Mouse (Mus musculus): ENCODE results near the gene Igfals.

The Igfals gene

GRCm38 (mm10) chr17:24861785-24862184 lies 4.0 kb upstream of the Igfals start:
- DNase-seq (ENCODE audit: low read depth, low spot score) = no peak

- DNase-seq (ENCODE audit: low read depth, low spot score) = no peak
Measured at GRCm38 (mm10) chr17:24867914-24868313, 2.1 kb downstream of the Igfals start.

- DNase-seq (ENCODE audit: low read depth, low spot score) = no peak
Measured at GRCm38 (mm10) chr17:24873695-24874404, 8.1 kb downstream of the Igfals start.

- no peak for DNase-seq (ENCODE audit: low read depth, low spot score)
Measured at GRCm38 (mm10) chr17:24874405-24874745, 8.6 kb downstream of the Igfals start.

- DNase-seq (ENCODE audit: low read depth, low spot score) = no peak
Measured at GRCm38 (mm10) chr17:24874989-24875388, 9.2 kb downstream of the Igfals start.

- DNase-seq (ENCODE audit: low read depth, low spot score) = no peak
Measured at GRCm38 (mm10) chr17:24877336-24878116, 11.7 kb downstream of the Igfals start.

- no peak for DNase-seq (ENCODE audit: low read depth, low spot score)
Measured at GRCm38 (mm10) chr17:24878117-24878397, 12.3 kb downstream of the Igfals start.

- no peak for DNase-seq (ENCODE audit: low read depth, low spot score)
Measured at GRCm38 (mm10) chr17:24878531-24878930, 12.7 kb downstream of the Igfals start.

- no peak for DNase-seq (ENCODE audit: low read depth, low spot score)
Measured at GRCm38 (mm10) chr17:24881738-24882440, 16.1 kb downstream of the Igfals start.

GRCm38 (mm10) chr17:24884391-24884790 lies 18.6 kb downstream of the Igfals start:
- DNase-seq (ENCODE audit: low read depth, low spot score) = no peak

GRCm38 (mm10) chr17:24885356-24886133 lies 19.7 kb downstream of the Igfals start:
- DNase-seq (ENCODE audit: low read depth, low spot score) = no peak

GRCm38 (mm10) chr17:24886134-24886931 lies 20.5 kb downstream of the Igfals start, which contains the start of the genes Nubp2 and Spsb3:
TSS of gene Nubp2 (minus strand) at chr17:24886349.
TSS of gene Spsb3 (plus strand) at chr17:24886643.
- DNase-seq (ENCODE audit: low read depth, low spot score) = peak; percentile 99

- no peak for DNase-seq (ENCODE audit: low read depth, low spot score)
Measured at GRCm38 (mm10) chr17:24886932-24887271, 21.1 kb downstream of the Igfals start.

GRCm38 (mm10) chr17:24887291-24888080 lies 21.7 kb downstream of the Igfals start:
- DNase-seq (ENCODE audit: low read depth, low spot score) = peak; percentile 23

- no peak for DNase-seq (ENCODE audit: low read depth, low spot score)
Measured at GRCm38 (mm10) chr17:24888862-24889261, 23.1 kb downstream of the Igfals start.

GRCm38 (mm10) chr17:24890151-24891092 lies 24.6 kb downstream of the Igfals start:
- DNase-seq (ENCODE audit: low read depth, low spot score) = no peak

- no peak for DNase-seq (ENCODE audit: low read depth, low spot score)
Measured at GRCm38 (mm10) chr17:24891321-24891720, 25.5 kb downstream of the Igfals start.

GRCm38 (mm10) chr17:24892785-24893184 lies 27.0 kb downstream of the Igfals start:
- no peak for DNase-seq (ENCODE audit: low read depth, low spot score)

- DNase-seq (ENCODE audit: low read depth, low spot score) = no peak
Measured at GRCm38 (mm10) chr17:24893276-24893675, 27.5 kb downstream of the Igfals start.
